Mouse (Mus musculus) layer of hippocampus, adult 9-11 months (tissue): ENCODE data around the gene Sema3a.
A peak's percentile ranks its signal among the peaks of the same experiment; 100 is the strongest.

Experiments used
- DNase-seq: peaks from one replicate; pipeline ENCODE4 v3.0.0; 2022

Sema3a gene

GRCm38 (mm10) chr5:13125241-13125692, at the start of gene Sema3a:
Gene Sema3a, plus strand, starts transcription at chr5:13125414.
- no peak for DNase-seq

GRCm38 (mm10) chr5:13084777-13085439, 40.3 kb upstream of the Sema3a start:
- DNase-seq = no peak

- no peak for DNase-seq
These were observed 34.8 kb upstream of the Sema3a start for GRCm38 (mm10) chr5:13090431-13090830.

- DNase-seq = no peak
These were observed 15.7 kb upstream of the Sema3a start for GRCm38 (mm10) chr5:13109522-13109921.

GRCm38 (mm10) chr5:13117236-13117635, 8.0 kb upstream of the Sema3a start:
- DNase-seq = no peak

GRCm38 (mm10) chr5:13125757-13126156, 543 bp downstream of the Sema3a start:
- DNase-seq = no peak

GRCm38 (mm10) chr5:13126196-13126595, 982 bp downstream of the Sema3a start:
- DNase-seq = no peak

- DNase-seq = no peak
These were observed 1.9 kb downstream of the Sema3a start for GRCm38 (mm10) chr5:13127121-13127520.

- no peak for DNase-seq
These were observed 19.7 kb downstream of the Sema3a start for GRCm38 (mm10) chr5:13144733-13145457.

GRCm38 (mm10) chr5:13149909-13150308, 24.7 kb downstream of the Sema3a start:
- DNase-seq = no peak

GRCm38 (mm10) chr5:13151002-13151401, 25.8 kb downstream of the Sema3a start:
- DNase-seq = no peak

GRCm38 (mm10) chr5:13157761-13158612, 32.8 kb downstream of the Sema3a start:
- peak; percentile 11 for DNase-seq

GRCm38 (mm10) chr5:13182186-13182585, 57.0 kb downstream of the Sema3a start:
- DNase-seq = no peak

- no peak for DNase-seq
These were observed 72.7 kb downstream of the Sema3a start for GRCm38 (mm10) chr5:13197886-13198285.

- DNase-seq = no peak
These were observed 74.5 kb downstream of the Sema3a start for GRCm38 (mm10) chr5:13199709-13200108.

- DNase-seq = no peak
These were observed 130.1 kb downstream of the Sema3a start for GRCm38 (mm10) chr5:13255353-13255752.

- no peak for DNase-seq
These were observed 131.1 kb downstream of the Sema3a start for GRCm38 (mm10) chr5:13256321-13256720.

GRCm38 (mm10) chr5:13263087-13263486, 137.9 kb downstream of the Sema3a start:
- no peak for DNase-seq

GRCm38 (mm10) chr5:13263539-13263938, 138.3 kb downstream of the Sema3a start:
- DNase-seq = no peak

GRCm38 (mm10) chr5:13312667-13313066, 187.5 kb downstream of the Sema3a start:
- no peak for DNase-seq

- no peak for DNase-seq
These were observed 188.8 kb downstream of the Sema3a start for GRCm38 (mm10) chr5:13313977-13314376.

- no peak for DNase-seq
These were observed 193.7 kb downstream of the Sema3a start for GRCm38 (mm10) chr5:13318728-13319429.

- DNase-seq = no peak
These were observed 194.9 kb downstream of the Sema3a start for GRCm38 (mm10) chr5:13320138-13320537.
